Mouse (Mus musculus) forebrain, embryonic 11.5 days (tissue): ENCODE results near the gene Gipc2. TPM values are rescaled to one million over a fixed set of nuclear protein-coding genes. Genes with fewer than 3 reads are reported as not detected.

Experiments
- ATAC-seq: fragments of 200-750 bp; cut with Nextera tagmentation; replicated peaks from 2 replicates; pipeline ENCODE4 v1.8.0; 2017; ENCODE audit warnings: moderate TSS enrichment; ENCODE audit not compliant: low FRiP score
- DNase-seq: peaks from one replicate; pipeline ENCODE4 v3.0.0-alpha.2; 2017; ENCODE audit warnings: low spot score
- H3K27ac ChIP-seq: fragments of 300-500 bp; sonication (generic); 2 replicates; pipeline ENCODE4 v1.5.1; 2014; ENCODE audit warnings: low read depth, low read length
- H3K27me3 ChIP-seq: fragments of 300-500 bp; sonication (generic); 2 replicates; pipeline ENCODE4 v1.6.1; 2014; ENCODE audit warnings: mild to moderate bottlenecking, low read length, mixed read lengths; ENCODE audit not compliant: control insufficient read depth, insufficient read depth
- H3K36me3 ChIP-seq: fragments of 300-500 bp; sonication (generic); 2 replicates; pipeline ENCODE4 v1.6.1; 2014; ENCODE audit warnings: mild to moderate bottlenecking, low read length, moderate library complexity, mixed read lengths; ENCODE audit not compliant: control insufficient read depth, insufficient read depth
- H3K4me1 ChIP-seq: fragments of 300-500 bp; sonication (generic); replicated peaks from 2 replicates; pipeline ENCODE4 v1.6.1; 2014; ENCODE audit warnings: low read length, mixed read lengths; ENCODE audit not compliant: control insufficient read depth, insufficient read depth
- H3K4me2 ChIP-seq: fragments of 300-500 bp; sonication (generic); 2 replicates; pipeline ENCODE4 v1.6.1; 2014; ENCODE audit warnings: low read depth, mild to moderate bottlenecking, low read length, moderate library complexity, mixed read lengths; ENCODE audit not compliant: severe bottlenecking
- H3K4me3 ChIP-seq: fragments of 300-500 bp; sonication (generic); 2 replicates; pipeline ENCODE4 v1.5.1; 2014; ENCODE audit warnings: low read depth, low read length
- H3K9ac ChIP-seq: fragments of 300-500 bp; sonication (generic); 2 replicates; pipeline ENCODE4 v1.6.1; 2014; ENCODE audit warnings: low read length
- H3K9me3 ChIP-seq: fragments of 300-500 bp; sonication (generic); 2 replicates; pipeline ENCODE4 v1.6.1; 2016; ENCODE audit warnings: low read length, mixed read lengths; ENCODE audit not compliant: control insufficient read depth
- WGBS: fragments of 180-500 bp; shearing (Covaris S2); extraction: QIAGEN DNeasy Blood & Tissue Kit; methylation state at CpG from one replicate; pipeline ENCODE4 v1.1.7; 2014; 5-methylcytosine and 5-hydroxymethylcytosine counted together
- polyA plus RNA-seq: library from polyadenylated mRNA; unstranded; fragments of >200 nt; fragmentation: Nextera tagmentation; extraction: Ambion mirVana; gene quantifications from 2 replicates; pipeline ENCODE4 v1.2.1, GENCODE M21; 2014

Gene Gipc2
- polyA plus RNA-seq, 1 experiment from 2014 or later = 1.8 TPM

- DNase-seq (no peak), ATAC-seq (no peak)
- no peak overlapping the region for H3K4me2 ChIP-seq
- 51% methylated on average over 11 of the region's 11 CpGs for WGBS
- no peaks in the 10 kb centered on the region for H3K27me3 ChIP-seq
- H3K9ac ChIP-seq = no peak overlapping the region
- no peaks in the 10 kb centered on the region for H3K4me1 ChIP-seq
- no peak overlapping the region for H3K27ac ChIP-seq
- no peaks in the 10 kb centered on the region for H3K9me3 ChIP-seq
- H3K4me3 ChIP-seq = no peak overlapping the region
- no peaks in the 10 kb centered on the region for H3K36me3 ChIP-seq
Observed at GRCm38 (mm10) chr3:152155296-152155948, 10.6 kb downstream of the Gipc2 start.

DNA sequence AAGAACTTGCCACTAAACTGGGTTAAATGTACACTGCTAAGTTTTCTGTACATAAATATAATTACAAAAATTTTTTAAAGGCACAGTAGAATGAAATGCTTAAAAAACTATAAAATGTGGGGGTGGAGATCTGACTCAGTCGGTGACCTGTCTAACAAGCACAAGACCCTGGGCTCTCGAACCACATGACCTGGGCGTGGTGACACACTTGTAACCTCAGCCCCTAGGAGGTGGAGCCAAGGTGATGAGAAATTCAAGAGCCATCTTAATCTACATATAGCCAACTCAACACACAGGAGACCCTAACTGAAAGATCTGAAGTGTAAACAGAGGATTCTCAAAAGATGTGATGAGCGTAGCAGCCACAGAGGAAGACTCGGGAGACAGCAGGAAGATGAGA, 11.9 kb downstream of the Gipc2 start:
- Histone ChIP-seq H3K9ac (no peak overlapping the region), H3K27ac (no peak overlapping the region), H3K4me2 (no peak overlapping the region), H3K4me1 (no peaks in the 10 kb centered on the region), H3K4me3 (no peak overlapping the region), H3K36me3 (no peaks in the 10 kb centered on the region), H3K9me3 (no peaks in the 10 kb centered on the region), H3K27me3 (no peaks in the 10 kb centered on the region)
- DNase-seq = no peak
- 91% methylated on average over 5 of the region's 5 CpGs for WGBS
- ATAC-seq = no peak

DNA sequence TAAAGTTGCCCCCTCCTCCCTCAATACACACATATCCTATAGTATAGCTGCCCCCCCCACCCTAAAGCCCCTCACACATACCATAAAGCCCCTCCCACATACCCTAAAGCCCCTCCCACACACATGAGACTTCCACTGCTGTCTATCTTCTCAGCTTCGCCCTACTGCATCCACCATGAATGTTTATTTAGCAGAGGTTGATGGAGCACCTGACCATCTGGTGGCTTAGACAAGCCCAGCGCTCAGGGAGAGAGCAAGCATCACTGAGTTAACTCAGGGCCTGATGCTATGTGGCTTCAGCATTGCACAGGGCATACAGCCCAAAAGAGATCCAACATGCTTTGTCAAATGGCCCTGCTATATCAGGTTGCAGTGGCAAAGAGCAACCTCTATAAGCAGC, 12.9 kb downstream of the Gipc2 start:
- Histone ChIP-seq H3K4me1 (no peaks in the 10 kb centered on the region), H3K4me2 (no peak overlapping the region), H3K27me3 (no peaks in the 10 kb centered on the region), H3K9ac (no peak overlapping the region), H3K36me3 (no peaks in the 10 kb centered on the region), H3K4me3 (no peak overlapping the region), H3K27ac (no peak overlapping the region), H3K9me3 (no peaks in the 10 kb centered on the region)
- WGBS = 98% methylated on average over 2 of the region's 2 CpGs
- DNase-seq (no peak), ATAC-seq (no peak)

GRCm38 (mm10) chr3:152152483-152152804, 13.6 kb downstream of the Gipc2 start:
- Histone ChIP-seq H3K36me3 (no peaks in the 10 kb centered on the region), H3K9ac (no peak overlapping the region), H3K4me2 (no peak overlapping the region), H3K4me3 (no peak overlapping the region), H3K27me3 (no peaks in the 10 kb centered on the region), H3K27ac (no peak overlapping the region), H3K4me1 (no peaks in the 10 kb centered on the region), H3K9me3 (no peaks in the 10 kb centered on the region)
- WGBS = 94% methylated on average over 1 of the region's 1 CpGs
- no peak for DNase-seq
- ATAC-seq = no peak

DNA sequence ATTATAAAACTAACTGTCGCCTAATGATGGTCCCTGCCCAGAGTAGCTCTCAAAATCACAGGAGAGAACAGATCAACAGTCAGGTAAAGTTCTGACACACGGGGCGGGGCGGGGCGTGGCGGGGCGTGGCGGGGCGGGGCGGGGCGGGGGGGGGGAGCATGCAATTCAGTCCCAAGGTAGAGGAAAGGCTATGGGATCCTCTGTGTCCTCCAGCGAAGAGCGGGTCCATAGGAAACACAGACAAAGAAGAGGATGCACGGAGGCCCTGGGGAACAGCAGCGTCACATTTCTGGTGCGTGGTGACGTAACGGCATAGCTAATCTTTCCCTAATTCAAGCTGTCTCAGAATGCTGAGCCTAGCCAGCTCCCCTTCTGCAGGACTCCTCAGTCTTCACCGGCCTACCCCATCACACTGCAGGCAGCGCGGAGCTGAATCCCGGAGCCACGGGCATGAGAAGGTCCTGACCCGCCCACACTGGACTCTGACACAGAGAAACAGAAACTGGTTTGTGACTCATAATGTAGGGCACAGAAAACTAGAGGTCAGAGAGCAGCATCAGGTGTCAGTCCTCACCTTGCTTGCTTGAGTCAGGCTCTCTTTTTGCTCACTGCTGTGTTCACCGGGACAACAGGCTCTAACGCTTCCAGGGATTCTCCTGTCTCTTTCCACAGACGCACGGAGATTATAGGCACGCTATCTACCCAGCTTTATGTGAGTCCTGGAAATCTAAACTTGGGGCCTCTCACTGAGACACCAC, 14.1 kb downstream of the Gipc2 start:
- H3K9me3 ChIP-seq = no peaks in the 10 kb centered on the region
- H3K4me1 ChIP-seq = no peaks in the 10 kb centered on the region
- WGBS = 67% methylated on average over 26 of the region's 29 CpGs
- H3K4me3 ChIP-seq = no peak overlapping the region
- peak overlapping the region; percentile 27; the same call in 1 of the 2 replicates for H3K4me2 ChIP-seq
- no peaks in the 10 kb centered on the region for H3K27me3 ChIP-seq
- ATAC-seq (peak; percentile 50), DNase-seq (no peak)
- no peaks in the 10 kb centered on the region for H3K36me3 ChIP-seq
- no peak overlapping the region for H3K9ac ChIP-seq
- H3K27ac ChIP-seq = no peak overlapping the region

DNA sequence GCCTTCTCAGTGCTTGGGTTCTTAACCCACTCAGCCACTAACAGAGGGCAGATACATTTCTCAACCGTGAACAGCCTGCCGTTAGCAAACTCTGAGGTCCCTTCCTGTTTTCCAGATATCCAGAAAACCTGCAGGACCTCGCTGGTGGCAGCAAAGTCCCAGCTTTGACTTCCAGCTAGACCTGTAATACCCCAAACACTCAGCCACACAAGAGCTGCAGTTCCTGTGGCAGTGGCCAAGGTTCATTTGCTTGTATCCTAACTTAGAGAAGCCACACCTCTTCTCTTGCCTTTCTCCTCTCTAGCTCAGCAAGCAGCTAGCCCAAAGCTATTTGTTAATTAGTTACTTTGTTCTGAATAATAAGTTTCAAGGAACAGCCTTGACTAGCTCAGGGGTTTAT, 16.2 kb downstream of the Gipc2 start:
- no peak overlapping the region for H3K27ac ChIP-seq
- H3K9me3 ChIP-seq = no peaks in the 10 kb centered on the region
- no peak overlapping the region for H3K4me2 ChIP-seq
- 68% methylated on average over 3 of the region's 3 CpGs for WGBS
- H3K4me3 ChIP-seq = no peak overlapping the region
- no peaks in the 10 kb centered on the region for H3K4me1 ChIP-seq
- H3K9ac ChIP-seq = no peak overlapping the region
- H3K36me3 ChIP-seq = no peaks in the 10 kb centered on the region
- ATAC-seq (no peak), DNase-seq (no peak)
- H3K27me3 ChIP-seq = no peaks in the 10 kb centered on the region

DNA sequence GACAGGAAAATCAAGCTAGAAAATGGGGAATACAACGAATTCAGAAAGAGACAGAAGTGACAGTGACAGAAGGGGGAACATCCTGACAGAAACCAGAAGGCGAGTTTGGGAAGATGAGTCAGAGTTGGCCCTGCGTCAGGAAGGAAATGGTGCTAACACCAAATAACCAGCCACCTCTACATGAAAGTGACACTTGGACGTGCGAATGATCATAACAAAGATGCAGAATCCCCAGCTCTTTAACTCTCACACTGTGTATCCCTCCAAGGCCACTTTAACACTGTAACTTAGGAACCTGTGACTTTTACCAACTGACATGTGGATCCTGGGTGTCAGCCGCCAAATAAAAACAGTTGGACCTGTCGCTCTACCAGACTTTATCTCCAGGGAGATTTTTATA, 16.6 kb downstream of the Gipc2 start:
- no peaks in the 10 kb centered on the region for H3K9me3 ChIP-seq
- no peak overlapping the region for H3K4me3 ChIP-seq
- no peaks in the 10 kb centered on the region for H3K36me3 ChIP-seq
- DNase-seq (no peak), ATAC-seq (no peak)
- H3K27me3 ChIP-seq = no peaks in the 10 kb centered on the region
- no peaks in the 10 kb centered on the region for H3K4me1 ChIP-seq
- no peak overlapping the region for H3K27ac ChIP-seq
- H3K9ac ChIP-seq = no peak overlapping the region
- no peak overlapping the region for H3K4me2 ChIP-seq
- WGBS = 87% methylated on average over 7 of the region's 7 CpGs

GRCm38 (mm10) chr3:152147085-152147831, 18.8 kb downstream of the Gipc2 start:
- Histone ChIP-seq H3K36me3 (no peaks in the 10 kb centered on the region), H3K9me3 (no peaks in the 10 kb centered on the region), H3K4me2 (no peak overlapping the region), H3K27me3 (no peaks in the 10 kb centered on the region), H3K27ac (no peak overlapping the region), H3K9ac (no peak overlapping the region), H3K4me3 (no peak overlapping the region), H3K4me1 (no peaks in the 10 kb centered on the region)
- 78% methylated on average over 12 of the region's 12 CpGs for WGBS
- DNase-seq (no peak), ATAC-seq (no peak)
